Mouse (Mus musculus): Measurements from ENCODE around the gene Eno1.
"Not testable (repeated sequence)": the region's sequence is repeated elsewhere in the genome, so short reads cannot be mapped to it uniquely, and the experiment has no call there.

Gene Eno1

GRCm38 (mm10) chr4:150282631-150283334 is 46.3 kb downstream of the Eno1 start:
- DNase-seq = no peak

- peak; percentile 48 for DNase-seq
These were observed 46.8 kb downstream of the Eno1 start for GRCm38 (mm10) chr4:150283335-150283638.

GRCm38 (mm10) chr4:150283993-150284392 is 47.5 kb downstream of the Eno1 start:
- no peak for DNase-seq

GRCm38 (mm10) chr4:150286980-150287379 is 50.5 kb downstream of the Eno1 start:
- no peak for DNase-seq

GRCm38 (mm10) chr4:150287463-150287862 is 50.9 kb downstream of the Eno1 start:
- DNase-seq = not testable (repeated sequence)

- DNase-seq = no peak
These were observed 55.4 kb downstream of the Eno1 start for GRCm38 (mm10) chr4:150291900-150292299.

GRCm38 (mm10) chr4:150294870-150295269 is 58.3 kb downstream of the Eno1 start:
- DNase-seq = no peak

GRCm38 (mm10) chr4:150295966-150296365 is 59.4 kb downstream of the Eno1 start:
- no peak for DNase-seq
